10 mouse cellular contexts compared by ENCODE assay signal in genomic region chr16:77027976-77028686, GRCm38 (mm10). TPM values are rescaled to one million over a fixed set of nuclear protein-coding genes. Genes with fewer than 3 reads are reported as not detected.
DNase-seq lines count a peak whose midpoint lies in the region; ATAC-seq and TF ChIP-seq lines count a peak whose summit lies in the region.
"Had no signal": no experiment of that assay in that cellular context is flagged by ENCODE, and none has a peak within 500 bp of the region (broad histone marks: within the 10 kb centered on the region; RNA-seq: fewer than 3 reads in every experiment).

No protein-coding gene starts in this region.

- TF ChIP-seq POLR2A in cerebellum, adult 2 months (IDR thresholded peaks at IDR 0.05; ENCODE audit: borderline replicate concordance, insufficient read depth, low read length): no peak
- TF ChIP-seq POLR2A in MEL (IDR thresholded peaks at IDR 0.05; ENCODE audit: control insufficient read depth in 1 of 2, insufficient read depth in 1 of 2, low read depth in 1 of 2, low read length in 2 of 2, poor library complexity in 1 of 2): no peak

- no peak overlapping the region for H3K9ac ChIP-seq in hindbrain, postnatal 0 days (replicated peaks; ENCODE audit: low read length)
- no peak overlapping the region for H3K9ac ChIP-seq in hindbrain, embryonic 14.5 days
- no peak overlapping the region for H3K9ac ChIP-seq in MEL (ENCODE audit: control insufficient read depth, low read depth, low read length, poor library complexity, severe bottlenecking)
- H3K9ac ChIP-seq in limb, embryonic 15.5 days: no peak overlapping the region
- H3K9ac ChIP-seq: neural tube, embryonic 13.5 days had no signal

- WGBS in cerebellum, adult 2 months: 31% methylated on average over 14 of the region's 14 CpGs
- 54% methylated on average over 14 of the region's 14 CpGs for WGBS in hindbrain, postnatal 0 days
- 74% methylated on average over 14 of the region's 14 CpGs for WGBS in hindbrain, embryonic 14.5 days
- WGBS in limb, embryonic 15.5 days: 49% methylated on average over 14 of the region's 14 CpGs

- no peaks in the 10 kb centered on the region for H3K9me3 ChIP-seq in hindbrain, postnatal 0 days (ENCODE audit: low read length)
- H3K9me3 ChIP-seq in hindbrain, embryonic 14.5 days (ENCODE audit: control insufficient read depth, low read length): no peaks in the 10 kb centered on the region
- H3K9me3 ChIP-seq in MEL (replicated peaks; ENCODE audit: insufficient read depth, low read length): no peaks in the 10 kb centered on the region
- H3K9me3 ChIP-seq in limb, embryonic 15.5 days: no peaks in the 10 kb centered on the region

- peak overlapping the region; percentile 36 for H3K4me3 ChIP-seq in cerebellum, adult 2 months (replicated peaks; ENCODE audit: insufficient read depth, low read depth, low read length)
- H3K4me3 ChIP-seq in hindbrain, postnatal 0 days (ENCODE audit: low read length): no peak overlapping the region
- H3K4me3 ChIP-seq in hindbrain, embryonic 14.5 days (replicated peaks; ENCODE audit: low read length): no peak overlapping the region
- H3K4me3 ChIP-seq in MEL (ENCODE audit: control insufficient read depth in 1 of 2, insufficient read depth in 1 of 2, low read depth in 2 of 2, low read length in 2 of 2): no peak overlapping the region
- peak overlapping the region; percentile 8; the same call in 1 of the 2 replicates for H3K4me3 ChIP-seq in limb, embryonic 15.5 days
- H3K4me3 ChIP-seq: neural tube, embryonic 13.5 days had no signal

- DNase-seq in cerebellum, adult 2 months: no peak
- no peak for DNase-seq in cerebellum, adult 11 months
- no peak for DNase-seq in hindbrain, postnatal 0 days (ENCODE audit: low spot score)
- no peak for DNase-seq in hindbrain, embryonic 14.5 days (ENCODE audit: low spot score)
- peak; percentile 38 for DNase-seq in MEL (ENCODE audit: low read depth, low spot score)
- no peak for DNase-seq in right cerebral cortex, postnatal 36 days (ENCODE audit: low spot score in 2 of 2)
- no peak for DNase-seq in cerebellum, postnatal 25 days

- H3K27ac ChIP-seq in cerebellum, adult 2 months (ENCODE audit: insufficient read depth, low read length): no peak overlapping the region
- peak overlapping the region; percentile 38; the same call in 1 of the 2 replicates for H3K27ac ChIP-seq in hindbrain, postnatal 0 days
- H3K27ac ChIP-seq in hindbrain, embryonic 14.5 days: no peak overlapping the region
- peak overlapping the region; percentile 62 for H3K27ac ChIP-seq in MEL (ENCODE audit: control insufficient read depth, low read depth, low read length)
- no peak overlapping the region for H3K27ac ChIP-seq in limb, embryonic 15.5 days
- H3K27ac ChIP-seq: neural tube, embryonic 13.5 days had no signal

- ATAC-seq in hindbrain, postnatal 0 days: peak; percentile 42; the same call in 1 of the 2 replicates
- ATAC-seq in hindbrain, embryonic 14.5 days (ENCODE audit: low FRiP score): no peak
- no peak for ATAC-seq in limb, embryonic 15.5 days (ENCODE audit: insufficient number of reproducible peaks, low FRiP score, low TSS enrichment, low read depth)
- ATAC-seq: Patski had no signal

- peaks cover 5% of the 10 kb centered on the region for H3K4me1 ChIP-seq in cerebellum, adult 2 months (ENCODE audit: control insufficient read depth, insufficient read depth, low read length)
- peaks cover 5% of the 10 kb centered on the region; the same call in 1 of the 2 replicates for H3K4me1 ChIP-seq in hindbrain, postnatal 0 days (ENCODE audit: insufficient read depth, low read length)
- H3K4me1 ChIP-seq in hindbrain, embryonic 14.5 days (replicated peaks; ENCODE audit: control insufficient read depth, insufficient read depth, low read length): peaks cover 18% of the 10 kb centered on the region; the same call in 1 of the 2 replicates
- H3K4me1 ChIP-seq in MEL (ENCODE audit: control insufficient read depth in 1 of 2, insufficient read depth in 2 of 2, low read length in 2 of 2): peaks cover 32 to 56% of the 10 kb centered on the region in 2 experiments
- peaks cover 27% of the 10 kb centered on the region for H3K4me1 ChIP-seq in limb, embryonic 15.5 days

- peak overlapping the region; percentile 46 for H3K4me2 ChIP-seq in hindbrain, postnatal 0 days (ENCODE audit: low read depth, low read length)
- H3K4me2 ChIP-seq in hindbrain, embryonic 14.5 days (replicated peaks): no peak overlapping the region
- H3K4me2 ChIP-seq in limb, embryonic 15.5 days: peak overlapping the region; percentile 34
- H3K4me2 ChIP-seq: neural tube, embryonic 13.5 days had no signal

- TF ChIP-seq EP300 in MEL (IDR thresholded peaks at IDR 0.05; ENCODE audit: low read depth in 1 of 2, low read length in 2 of 2): no peak

- H3K79me2 ChIP-seq in MEL (ENCODE audit: control insufficient read depth, insufficient read depth, low read length, poor library complexity): peaks cover 38% of the 10 kb centered on the region

- TF ChIP-seq RAD21 in MEL (IDR thresholded peaks at IDR 0.05; ENCODE audit: low read depth, low read length): no peak

- H3K27me3 ChIP-seq in cerebellum, adult 2 months (ENCODE audit: control insufficient read depth, insufficient read depth, low read length): no peaks in the 10 kb centered on the region
- H3K27me3 ChIP-seq in hindbrain, postnatal 0 days (ENCODE audit: insufficient read depth, low read length): no peaks in the 10 kb centered on the region
- H3K27me3 ChIP-seq in hindbrain, embryonic 14.5 days (ENCODE audit: control insufficient read depth, insufficient read depth, low read length): no peaks in the 10 kb centered on the region
- H3K27me3 ChIP-seq in MEL (ENCODE audit: control insufficient read depth in 1 of 2, insufficient read depth in 2 of 2, low read length in 2 of 2): no peaks in the 10 kb centered on the region
- no peaks in the 10 kb centered on the region for H3K27me3 ChIP-seq in limb, embryonic 15.5 days
- H3K27me3 ChIP-seq: neural tube, embryonic 13.5 days; Patski had no signal

- TF ChIP-seq CTCF in cerebellum, adult 2 months (IDR thresholded peaks at IDR 0.05; ENCODE audit: borderline replicate concordance, insufficient read depth, low read depth, low read length): no peak
- no peak for TF ChIP-seq CTCF in hindbrain, postnatal 0 days (IDR thresholded peaks at IDR 0.05; ENCODE audit: low read depth)
- no peak for TF ChIP-seq CTCF in MEL (IDR thresholded peaks at IDR 0.05 in 2 of 3, conservative IDR thresholded peaks at IDR 0.05 in 1 of 3; ENCODE audit: control insufficient read depth in 1 of 3, insufficient read depth in 1 of 3, low read depth in 2 of 3, low read length in 3 of 3, poor library complexity in 1 of 3, severe bottlenecking in 1 of 3)

- peaks cover 5% of the 10 kb centered on the region; the same call in 1 of the 2 replicates for H3K36me3 ChIP-seq in hindbrain, postnatal 0 days (ENCODE audit: insufficient read depth, low read length)
- no peaks in the 10 kb centered on the region for H3K36me3 ChIP-seq in hindbrain, embryonic 14.5 days (replicated peaks; ENCODE audit: control insufficient read depth, insufficient read depth)
- peaks cover 0 to 68% of the 10 kb centered on the region in 2 experiments; a peak in 2 of 4 replicates for H3K36me3 ChIP-seq in MEL (ENCODE audit: control insufficient read depth in 1 of 2, insufficient read depth in 2 of 2, low read length in 2 of 2)
- peaks cover 14% of the 10 kb centered on the region for H3K36me3 ChIP-seq in limb, embryonic 15.5 days

TF ChIP-seq in MEL, 35 proteins besides CTCF, POLR2A, EP300 and RAD21:
- TF ChIP-seq NRF1 (IDR thresholded peaks at IDR 0.05; ENCODE audit: insufficient read depth, low read depth, low read length, poor library complexity, severe bottlenecking): no peak
- peak; percentile 52; the same call in 1 of the 2 replicates for TF ChIP-seq MAFK (IDR thresholded peaks at IDR 0.05; ENCODE audit: borderline replicate concordance, low read depth, low read length)
- 0 out of 2 replicates have a peak, but pooled peaks have one; percentile 8 for TF ChIP-seq ETS1 (IDR thresholded peaks at IDR 0.05; ENCODE audit: low read depth, low read length)

RNA-seq across cellular contexts. Expression of gene Usp25, which starts 14.6 kb away (rescaled TPM):
- polyA plus RNA-seq in cerebellum, adult 2 months (2012; rRNA removed): 20.2 and 20.5 TPM in 2 replicates
- total RNA-seq in hindbrain, postnatal 0 days (2014; rRNA removed): 12.5 and 29.0 TPM in 2 replicates
- 10.4 and 10.5 TPM in 2 replicates for polyA plus RNA-seq in hindbrain, postnatal 0 days (2015; fragmentation: Nextera tagmentation; extraction: Ambion mirVana)
- 14.3 and 16.1 TPM in 2 replicates for polyA plus RNA-seq in hindbrain, embryonic 14.5 days (2014; fragmentation: Nextera tagmentation; extraction: Ambion mirVana)
- total RNA-seq in MEL (2012; rRNA removed): 45.5 and 45.6 TPM in 2 replicates
- polyA plus RNA-seq in MEL (2012; ENCODE audit: insufficient read depth in 1 of 2, insufficient read length in 2 of 2, low read depth in 1 of 2, low replicate concordance in 2 of 2, missing spikeins in 1 of 2): 10 to 100 TPM in 1 of 2 experiments, not detected in 1; 43.0 TPM
- polyA plus RNA-seq in limb, embryonic 15.5 days (2015; fragmentation: Nextera tagmentation; extraction: Ambion mirVana): 18.8 and 21.9 TPM in 2 replicates

Comparison
In these comparisons a context has a peak if more than half of its experiments do, and no peak if none do; other contexts are left out.
1. H3K27ac ChIP-seq: peak in hindbrain, postnatal 0 days (single experiment) and MEL (single experiment); none in cerebellum, adult 2 months (single experiment), hindbrain, embryonic 14.5 days (single experiment) and limb, embryonic 15.5 days (single experiment).
2. H3K4me3 ChIP-seq: peak in cerebellum, adult 2 months (single experiment) and limb, embryonic 15.5 days (single experiment); none in hindbrain, postnatal 0 days (single experiment), hindbrain, embryonic 14.5 days (single experiment) and MEL (0 of 2).